Mouse (Mus musculus) liver, adult (tissue): ENCODE results near the gene Hspa1a.

ENCODE experiments used
- GATA4 ChIP-seq: IDR thresholded peaks from 2 replicates; pipeline ENCODE4 v1.6.1; 2014; ENCODE audit warnings: mild to moderate bottlenecking, low read length; ENCODE audit not compliant: insufficient replicate concordance

The Hspa1a gene

DNA sequence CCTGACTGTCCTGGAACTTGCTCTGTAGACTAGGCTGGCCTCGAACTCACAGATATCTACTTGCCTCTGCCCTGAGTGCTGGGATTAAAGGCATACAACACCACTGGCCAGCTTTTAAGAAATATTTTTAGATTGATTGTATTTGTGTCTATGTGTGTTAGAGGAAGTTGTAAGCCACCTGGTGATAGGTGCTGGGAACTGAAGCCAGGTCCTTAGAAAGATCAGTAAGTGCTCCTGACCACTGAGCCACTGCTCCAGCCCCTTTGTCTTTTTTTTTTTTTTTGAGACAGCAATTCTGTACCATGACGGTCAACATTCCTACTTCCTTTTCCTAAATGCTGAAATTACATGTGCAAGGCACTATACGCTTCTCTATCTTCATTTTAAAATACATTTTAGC is 18.7 kb downstream of the Hspa1a start:
- TF ChIP-seq GATA4: no peak

GRCm38 (mm10) chr17:34952378-34953040 is 19.4 kb downstream of the Hspa1a start:
- peak; percentile 7; the same call in 1 of the 2 replicates for TF ChIP-seq GATA4

DNA sequence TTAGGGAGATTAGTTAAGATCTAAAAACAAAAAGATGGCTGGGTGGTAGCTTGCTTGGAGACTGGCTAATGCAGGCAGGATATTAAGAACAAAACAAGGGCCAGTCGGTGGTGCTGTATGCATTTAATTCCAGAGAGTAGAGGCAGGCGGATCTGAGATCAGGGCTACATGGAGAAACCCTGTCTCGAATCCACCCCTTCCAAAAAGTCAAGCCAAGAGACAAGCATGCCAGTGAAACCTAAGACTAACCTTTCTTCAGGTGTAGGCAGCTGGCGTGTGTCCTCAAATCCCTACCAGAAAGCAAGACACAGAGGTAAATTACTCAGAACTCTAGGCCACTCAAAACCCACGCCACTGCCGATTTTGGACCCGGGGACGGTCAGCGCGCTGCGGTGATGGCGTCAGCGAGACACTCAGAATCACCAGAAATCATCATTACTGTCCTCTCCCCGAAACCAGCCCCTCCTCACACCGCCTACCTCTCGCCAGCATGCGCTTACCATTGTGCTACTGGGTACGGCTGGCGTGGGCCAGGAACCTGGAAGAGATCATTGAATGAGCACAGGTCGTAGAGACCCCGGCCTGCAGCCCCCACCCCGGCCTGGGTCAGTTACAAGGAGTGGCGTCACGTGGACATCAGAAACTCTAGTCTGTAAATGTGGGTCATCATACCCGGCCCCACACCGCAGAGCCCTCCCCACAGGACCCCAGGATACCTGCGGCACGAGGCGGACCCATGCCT is 20.1 kb downstream of the Hspa1a start:
- no peak for TF ChIP-seq GATA4

DNA sequence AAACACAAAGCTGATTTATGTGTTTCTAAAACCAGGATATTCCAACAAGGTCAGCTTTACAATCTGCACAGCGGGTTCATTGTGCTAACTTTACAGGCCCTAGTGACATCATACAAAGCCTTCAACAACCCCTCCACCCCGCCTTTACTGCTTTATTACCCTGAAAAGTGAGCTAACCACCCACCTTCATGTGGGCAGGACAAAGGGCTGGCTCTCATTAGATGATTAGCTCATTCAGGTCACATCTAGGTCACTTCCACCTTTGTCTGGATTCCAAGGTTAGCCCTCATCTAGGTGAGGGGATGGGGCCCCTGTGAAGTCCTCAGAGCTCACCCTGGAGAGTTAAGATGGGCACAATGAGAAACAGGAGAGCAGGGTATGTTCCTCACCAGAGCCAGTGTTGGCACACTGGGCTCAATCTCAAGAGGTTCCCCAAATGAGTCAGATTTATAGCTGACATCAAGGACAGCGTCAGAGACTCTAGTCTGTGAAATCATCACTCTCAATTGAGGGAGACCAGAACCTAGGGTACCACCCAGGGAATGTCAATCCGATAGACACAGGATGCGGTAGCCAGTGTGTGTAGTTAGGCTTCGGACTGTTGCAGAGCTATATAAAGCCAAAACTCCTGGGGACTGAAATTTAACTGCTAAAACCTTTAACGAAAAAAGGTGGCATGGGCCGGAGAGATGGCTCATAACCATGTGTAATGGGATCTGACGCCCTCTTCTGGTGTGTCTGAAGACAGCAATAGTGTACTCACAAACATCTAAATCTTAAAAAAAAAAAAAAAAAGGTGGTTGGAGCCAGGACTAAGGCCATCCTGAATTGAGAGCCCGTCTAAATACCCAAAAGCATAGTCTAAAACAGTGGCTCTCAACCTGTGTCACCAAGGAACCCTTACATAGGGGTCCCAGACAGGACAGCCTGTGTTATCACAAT is 21.2 kb downstream of the Hspa1a start:
- no peak for TF ChIP-seq GATA4

- no peak for TF ChIP-seq GATA4
These were observed 22.4 kb downstream of the Hspa1a start for GRCm38 (mm10) chr17:34949553-34949969.

- TF ChIP-seq GATA4: no peak
These were observed 24.4 kb downstream of the Hspa1a start for GRCm38 (mm10) chr17:34947606-34948005.

GRCm38 (mm10) chr17:34946486-34947140 is 25.3 kb downstream of the Hspa1a start:
- TF ChIP-seq GATA4: no peak

GRCm38 (mm10) chr17:34944362-34944761 is 27.6 kb downstream of the Hspa1a start:
- no peak for TF ChIP-seq GATA4

- TF ChIP-seq GATA4: no peak
These were observed 28.7 kb downstream of the Hspa1a start for GRCm38 (mm10) chr17:34943128-34943815.

DNA sequence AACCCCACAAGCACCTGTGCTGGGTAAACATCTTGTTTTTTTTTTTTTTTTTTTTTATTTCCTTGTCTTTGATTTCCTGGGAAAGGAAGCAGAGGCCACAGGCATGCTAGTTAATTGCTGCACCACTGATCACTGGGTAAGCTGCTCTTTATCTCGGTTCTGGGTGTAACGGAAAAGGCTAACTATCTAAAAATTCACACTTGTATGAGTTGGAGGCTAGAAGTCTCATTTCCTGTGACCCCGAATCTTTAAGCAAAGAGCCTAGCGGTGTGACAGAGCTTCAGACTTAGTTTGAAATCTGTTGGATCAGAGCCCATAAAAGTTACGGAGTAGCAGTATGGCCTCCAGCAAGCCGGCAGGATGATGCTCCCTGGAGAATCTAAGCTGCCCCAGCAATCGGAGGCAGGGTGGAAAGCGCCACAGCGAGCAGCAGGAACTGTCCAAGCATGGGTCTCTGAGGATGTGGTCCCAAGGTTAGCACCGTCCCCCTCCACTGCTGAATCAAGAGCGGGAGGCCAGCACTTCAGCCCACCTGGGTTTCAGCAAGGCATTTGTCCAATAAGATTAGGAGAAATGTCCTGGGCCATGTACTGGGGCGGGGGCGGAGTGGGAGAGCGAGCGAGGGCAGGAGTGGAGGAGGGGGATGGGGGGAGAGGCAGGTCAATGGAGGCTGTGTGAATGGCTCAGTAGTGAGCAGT is 30.5 kb downstream of the Hspa1a start:
- TF ChIP-seq GATA4: no peak; the same call in 1 of the 2 replicates

- TF ChIP-seq GATA4: no peak
These were observed 33.9 kb downstream of the Hspa1a start for GRCm38 (mm10) chr17:34937960-34938505.

DNA sequence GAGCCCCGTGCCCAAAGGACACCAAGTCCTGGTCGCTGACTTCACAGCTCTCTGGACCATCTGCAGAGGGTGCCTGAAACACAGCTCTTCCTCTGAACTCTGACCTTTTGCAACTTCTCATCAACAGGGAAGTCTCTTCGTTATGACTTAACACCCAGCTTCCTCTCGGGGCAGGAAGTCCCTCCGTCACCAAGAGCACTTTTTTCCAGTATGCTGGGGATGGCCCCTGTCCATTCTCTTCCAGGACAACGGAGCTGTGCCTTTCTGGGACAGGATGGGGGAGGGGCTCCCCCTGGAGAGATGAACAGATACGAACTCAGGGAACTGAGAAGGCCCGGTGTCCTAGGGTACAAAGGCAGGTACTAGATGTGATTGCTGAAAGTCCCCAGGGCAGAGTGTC is 37.1 kb downstream of the Hspa1a start:
- no peak for TF ChIP-seq GATA4

GRCm38 (mm10) chr17:34934031-34934430 is 37.9 kb downstream of the Hspa1a start:
- TF ChIP-seq GATA4: no peak
